Mouse (Mus musculus) spleen, postnatal 0 days (tissue): Measurements from ENCODE around the gene Rhox2b. TPM values are rescaled to one million over a fixed set of nuclear protein-coding genes. Genes with fewer than 3 reads are reported as not detected.

Source experiments
- polyA plus RNA-seq: library from polyadenylated mRNA; unstranded; fragments of >200 nt; fragmentation: Nextera tagmentation; extraction: Ambion mirVana; gene quantifications from 2 replicates; pipeline ENCODE4 v1.2.1, GENCODE M21; 2015

Gene Rhox2b
- not detected in 2 replicates for polyA plus RNA-seq

GRCm38 (mm10) chrX:37411767-37412166 is at the start of gene Rhox2b:
Gene Rhox2b (plus strand): TSS chrX:37412067.

GRCm38 (mm10) chrX:37379728-37380127 is 32.1 kb upstream of the Rhox2b start, which contains the start of gene Rhox3a2:
Gene Rhox3a2 (plus strand): TSS chrX:37380028.

DNA sequence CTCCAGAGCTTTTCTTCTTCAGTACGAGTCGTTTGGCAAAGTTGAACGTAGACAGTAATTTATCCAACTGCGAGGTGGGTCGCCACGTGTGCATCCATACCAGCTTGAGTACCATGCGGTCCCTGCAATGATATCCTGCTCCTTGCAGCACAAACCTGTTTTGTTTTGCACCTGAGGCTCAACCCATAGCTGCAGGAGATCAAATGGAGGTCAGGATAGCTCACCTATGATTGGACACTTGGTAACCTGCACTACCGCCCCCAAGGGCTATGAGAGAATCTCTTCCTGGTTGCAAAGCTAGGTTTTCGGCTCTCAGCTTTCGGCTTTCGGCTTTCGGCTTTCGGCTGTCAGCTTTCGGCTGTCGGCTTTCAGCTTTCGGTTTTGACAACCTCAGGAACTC is 21.3 kb upstream of the Rhox2b start, which contains the start of gene Rhox4a2:
Gene Rhox4a2 (plus strand): TSS at position 301 of the 400 bp plus-strand sequence.

DNA sequence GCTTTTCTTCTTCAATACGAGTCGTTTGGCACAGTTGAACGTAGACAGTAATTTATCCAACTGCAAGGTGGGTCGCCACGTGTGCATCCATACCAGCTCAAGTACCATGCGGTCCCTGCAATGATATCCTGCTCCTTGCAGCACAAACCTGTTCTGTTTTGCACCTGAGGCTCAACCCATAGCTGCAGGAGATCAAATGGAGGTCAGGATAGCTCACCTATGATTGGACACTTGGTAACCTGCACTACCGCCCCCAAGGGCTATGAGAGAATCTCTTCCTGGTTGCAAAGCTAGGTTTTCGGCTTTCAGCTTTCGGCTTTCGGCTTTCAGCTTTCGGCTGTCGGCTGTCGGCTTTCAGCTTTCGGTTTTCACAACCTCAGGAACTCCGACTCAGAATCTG is 20.3 kb downstream of the Rhox2b start, which contains the start of gene Rhox4b:
Gene Rhox4b (plus strand): TSS at position 301 of the 400 bp plus-strand sequence.

DNA sequence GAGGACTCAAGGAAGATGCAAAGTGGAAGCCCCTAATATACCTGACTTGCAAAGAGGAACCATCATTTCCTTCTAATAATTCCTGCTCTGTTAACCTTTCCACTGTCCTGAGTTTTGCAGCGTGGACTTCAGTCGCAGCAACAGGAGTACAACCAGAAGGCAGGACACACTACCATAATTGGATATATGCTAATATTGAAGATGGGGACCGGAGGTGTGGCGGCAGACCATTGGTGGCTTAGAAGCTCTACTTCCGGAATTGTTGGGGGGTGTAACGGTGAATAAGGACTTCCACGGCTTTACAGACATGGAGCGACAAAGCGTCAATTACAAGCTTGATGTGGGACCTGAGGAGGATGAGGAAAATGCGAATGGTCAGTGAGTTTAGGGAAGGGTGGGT is 41.5 kb downstream of the Rhox2b start, which contains the start of gene Rhox2c:
Gene Rhox2c (plus strand): TSS at position 301 of the 400 bp plus-strand sequence.

DNA sequence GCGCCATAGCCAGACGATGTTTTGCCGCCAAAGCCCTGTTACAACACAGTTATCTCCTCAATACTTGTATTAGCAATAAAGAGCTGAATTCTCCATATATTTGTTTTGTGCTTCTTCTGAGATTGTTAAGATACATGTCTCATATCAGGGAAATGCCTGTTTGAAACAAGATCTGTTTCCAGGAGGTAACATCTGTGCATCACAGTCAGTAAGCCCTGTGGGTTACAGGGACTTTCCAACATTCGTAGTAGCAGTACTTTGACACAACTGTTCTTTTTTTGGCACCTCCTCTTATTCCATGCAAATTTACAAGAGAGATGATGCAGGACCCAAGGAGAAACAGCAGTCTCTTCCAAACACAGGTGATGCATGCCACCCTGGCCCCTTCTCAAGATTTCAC is 46.4 kb downstream of the Rhox2b start, which contains the start of gene Rhox3c:
Gene Rhox3c (plus strand): TSS at position 301 of the 400 bp plus-strand sequence.

Other genes with a start within 250 kb of the Rhox2b start
- gene Akap14, start 243.2 kb upstream of the Rhox2b start, polyA plus RNA-seq: 0.17 and 0.18 TPM in 2 replicates
- gene Ndufa1, start 220.9 kb upstream of the Rhox2b start, polyA plus RNA-seq: 372 and 394 TPM in 2 replicates
- gene Rnf113a1, start 220.8 kb upstream of the Rhox2b start, polyA plus RNA-seq: 5.3 and 6.3 TPM in 2 replicates
- gene Gm9, start 201.0 kb upstream of the Rhox2b start, polyA plus RNA-seq: not detected in 2 replicates
- not detected in 2 replicates for gene Rhox1, start 189.8 kb upstream of the Rhox2b start, polyA plus RNA-seq
- not detected in 2 replicates for gene Rhox2a, start 167.1 kb upstream of the Rhox2b start, polyA plus RNA-seq
- not detected in 2 replicates for gene Rhox3a, start 162.1 kb upstream of the Rhox2b start, polyA plus RNA-seq
- not detected in 2 replicates for gene Rhox4a, start 146.7 kb upstream of the Rhox2b start, polyA plus RNA-seq
- not detected in 2 replicates for gene Rhox3a2, start 32.0 kb upstream of the Rhox2b start, polyA plus RNA-seq
- not detected in 2 replicates for gene Rhox4a2, start 21.2 kb upstream of the Rhox2b start, polyA plus RNA-seq
- not detected in 2 replicates for gene Rhox4b, start 20.4 kb downstream of the Rhox2b start, polyA plus RNA-seq
- not detected in 2 replicates for gene Rhox2c, start 41.6 kb downstream of the Rhox2b start, polyA plus RNA-seq
- gene Rhox3c, start 46.5 kb downstream of the Rhox2b start, polyA plus RNA-seq: not detected in 2 replicates
- gene Rhox4c, start 68.3 kb downstream of the Rhox2b start, polyA plus RNA-seq: not detected in 2 replicates
- gene Rhox2d, start 81.4 kb downstream of the Rhox2b start, polyA plus RNA-seq: not detected in 2 replicates
- not detected in 2 replicates for gene Rhox4d, start 102.3 kb downstream of the Rhox2b start, polyA plus RNA-seq
- gene Rhox2e, start 118.4 kb downstream of the Rhox2b start, polyA plus RNA-seq: not detected in 2 replicates
- gene Rhox3e, start 130.0 kb downstream of the Rhox2b start, polyA plus RNA-seq: not detected in 2 replicates
- gene Rhox4e, start 145.3 kb downstream of the Rhox2b start, polyA plus RNA-seq: not detected in 2 replicates
- not detected in 2 replicates for gene Rhox2f, start 159.3 kb downstream of the Rhox2b start, polyA plus RNA-seq
- gene Rhox3f, start 168.9 kb downstream of the Rhox2b start, polyA plus RNA-seq: not detected in 2 replicates
- not detected in 2 replicates for gene Rhox4f, start 195.6 kb downstream of the Rhox2b start, polyA plus RNA-seq
- gene Rhox3g, start 216.5 kb downstream of the Rhox2b start, polyA plus RNA-seq: not detected in 2 replicates
- gene Rhox2g, start 231.4 kb downstream of the Rhox2b start, polyA plus RNA-seq: not detected in 2 replicates
- gene Rhox4g, start 239.3 kb downstream of the Rhox2b start, polyA plus RNA-seq: not detected in 2 replicates